Comparison of ENCODE assay signal across 24 mouse cellular contexts in genomic region chr17:10474972-10475371, GRCm38 (mm10).
DNase-seq lines count a peak whose midpoint lies in the region; ATAC-seq and TF ChIP-seq lines count a peak whose summit lies in the region.
"Had no signal": no experiment of that assay in that cellular context is flagged by ENCODE, and none has a peak within 500 bp of the region (broad histone marks: within the 10 kb centered on the region; RNA-seq: fewer than 3 reads in every experiment).

No protein-coding gene starts in this region.

- H3K27me3 ChIP-seq in forebrain, postnatal 0 days (ENCODE audit: insufficient read depth, low read length): no peaks in the 10 kb centered on the region
- H3K27me3 ChIP-seq in forebrain, embryonic 13.5 days: no peaks in the 10 kb centered on the region
- no peaks in the 10 kb centered on the region for H3K27me3 ChIP-seq in heart, embryonic 13.5 days (replicated peaks)
- H3K27me3 ChIP-seq in kidney, embryonic 15.5 days: no peaks in the 10 kb centered on the region
- H3K27me3 ChIP-seq: embryonic facial prominence, embryonic 15.5 days; hindbrain, embryonic 13.5 days; limb, embryonic 15.5 days; megakaryocyte, embryonic 14.5 days; midbrain, embryonic 13.5 days had no signal

- H3K9me3 ChIP-seq in forebrain, postnatal 0 days (ENCODE audit: low read length): no peaks in the 10 kb centered on the region
- H3K9me3 ChIP-seq in forebrain, embryonic 13.5 days (replicated peaks): no peaks in the 10 kb centered on the region
- H3K9me3 ChIP-seq in heart, embryonic 13.5 days: no peaks in the 10 kb centered on the region
- no peaks in the 10 kb centered on the region for H3K9me3 ChIP-seq in kidney, embryonic 15.5 days (replicated peaks)
- H3K9me3 ChIP-seq: embryonic facial prominence, embryonic 15.5 days; hindbrain, embryonic 13.5 days; limb, embryonic 15.5 days; midbrain, embryonic 13.5 days had no signal

- H3K36me3 ChIP-seq in forebrain, postnatal 0 days (ENCODE audit: insufficient read depth): no peaks in the 10 kb centered on the region
- H3K36me3 ChIP-seq in forebrain, embryonic 13.5 days (ENCODE audit: poor library complexity, severe bottlenecking): no peaks in the 10 kb centered on the region
- no peaks in the 10 kb centered on the region for H3K36me3 ChIP-seq in heart, embryonic 13.5 days
- no peaks in the 10 kb centered on the region for H3K36me3 ChIP-seq in kidney, embryonic 15.5 days
- H3K36me3 ChIP-seq: embryonic facial prominence, embryonic 15.5 days; hindbrain, embryonic 13.5 days; limb, embryonic 15.5 days; midbrain, embryonic 13.5 days had no signal

- DNase-seq in forebrain, postnatal 0 days: peak; percentile 64
- DNase-seq in heart, postnatal 10 days: no peak
- DNase-seq in layer of hippocampus, adult 2 months (ENCODE audit: low spot score in 2 of 2): peak; percentile 41 to 42
- no peak for DNase-seq in layer of hippocampus, postnatal 25 days (ENCODE audit: extremely low spot score in 1 of 2, low spot score in 1 of 2)
- DNase-seq: adrenal gland, postnatal 25 days; cerebellum, adult 11 months; cerebellum, adult 9-11 months; kidney, adult 11 months; kidney, postnatal 4 days; left cerebral cortex, postnatal 4 days; lung, embryonic 14.5 days; lung, postnatal 36 days; right cerebral cortex, postnatal 25 days; spleen, adult 18-20 months had no signal

- intact Hi-C loops in heart, postnatal 10 days (cut with DNase I): no loop called here

- no peak overlapping the region for H3K4me3 ChIP-seq in forebrain, postnatal 0 days (ENCODE audit: low read depth, low read length)
- H3K4me3 ChIP-seq in forebrain, embryonic 13.5 days: no peak overlapping the region
- no peak overlapping the region for H3K4me3 ChIP-seq in heart, embryonic 13.5 days
- no peak overlapping the region for H3K4me3 ChIP-seq in layer of hippocampus, adult 2 months
- no peak overlapping the region for H3K4me3 ChIP-seq in kidney, embryonic 15.5 days (replicated peaks)
- H3K4me3 ChIP-seq: embryonic facial prominence, embryonic 15.5 days; hindbrain, embryonic 13.5 days; limb, embryonic 15.5 days; megakaryocyte, embryonic 14.5 days; midbrain, embryonic 13.5 days had no signal

- H3K9ac ChIP-seq in forebrain, postnatal 0 days: no peak overlapping the region
- H3K9ac ChIP-seq in forebrain, embryonic 13.5 days: no peak overlapping the region
- H3K9ac ChIP-seq in heart, embryonic 13.5 days: no peak overlapping the region; the same call in 1 of the 2 replicates
- H3K9ac ChIP-seq in kidney, embryonic 15.5 days: no peak overlapping the region
- H3K9ac ChIP-seq: embryonic facial prominence, embryonic 15.5 days; hindbrain, embryonic 13.5 days; limb, embryonic 15.5 days; liver, embryonic 14.5 days; lung, embryonic 14.5 days; midbrain, embryonic 13.5 days had no signal

- no peaks in the 10 kb centered on the region for H3K4me1 ChIP-seq in forebrain, postnatal 0 days (ENCODE audit: insufficient read depth)
- peaks cover 13% of the 10 kb centered on the region for H3K4me1 ChIP-seq in forebrain, embryonic 13.5 days
- H3K4me1 ChIP-seq in heart, embryonic 13.5 days: peaks cover 70% of the 10 kb centered on the region
- H3K4me1 ChIP-seq in kidney, embryonic 15.5 days: peaks cover 17% of the 10 kb centered on the region
- H3K4me1 ChIP-seq: megakaryocyte, embryonic 14.5 days had no signal

- peak; percentile 67 for ATAC-seq in forebrain, postnatal 0 days
- ATAC-seq in forebrain, embryonic 13.5 days: no peak
- no peak for ATAC-seq in heart, embryonic 13.5 days (ENCODE audit: extremely low read depth, insufficient number of reproducible peaks, low FRiP score, low TSS enrichment)
- no peak for ATAC-seq in kidney, embryonic 15.5 days (replicated peaks; ENCODE audit: low FRiP score)
- ATAC-seq: CD4-positive, CD25-positive, alpha-beta regulatory T cell, adult 4 months; midbrain, embryonic 13.5 days had no signal

- no peak for TF ChIP-seq CTCF in forebrain, postnatal 0 days (IDR thresholded peaks at IDR 0.05; ENCODE audit: low read depth)
- no peak for TF ChIP-seq CTCF in layer of hippocampus, adult 2 months (conservative IDR thresholded peaks at IDR 0.05)

- no peak overlapping the region for H3K4me2 ChIP-seq in forebrain, postnatal 0 days (ENCODE audit: low read depth)
- H3K4me2 ChIP-seq in forebrain, embryonic 13.5 days: no peak overlapping the region
- no peak overlapping the region for H3K4me2 ChIP-seq in heart, embryonic 13.5 days
- no peak overlapping the region for H3K4me2 ChIP-seq in kidney, embryonic 15.5 days
- H3K4me2 ChIP-seq: embryonic facial prominence, embryonic 15.5 days; hindbrain, embryonic 13.5 days; limb, embryonic 15.5 days; lung, embryonic 14.5 days; midbrain, embryonic 13.5 days had no signal

- WGBS in forebrain, postnatal 0 days: 66% methylated on average over 6 of the region's 6 CpGs
- WGBS in forebrain, embryonic 13.5 days: 85% methylated on average over 6 of the region's 6 CpGs
- WGBS in heart, embryonic 13.5 days: 62% methylated on average over 6 of the region's 6 CpGs
- 86% methylated on average over 6 of the region's 6 CpGs for WGBS in kidney, embryonic 15.5 days

- H3K27ac ChIP-seq in forebrain, postnatal 0 days (ENCODE audit: low read depth, low read length): no peak overlapping the region
- H3K27ac ChIP-seq in forebrain, embryonic 13.5 days: no peak overlapping the region
- H3K27ac ChIP-seq in heart, embryonic 13.5 days (replicated peaks): peak overlapping the region; percentile 95
- H3K27ac ChIP-seq in layer of hippocampus, adult 2 months: peak overlapping the region; percentile 72
- H3K27ac ChIP-seq in kidney, embryonic 15.5 days: no peak overlapping the region
- H3K27ac ChIP-seq: embryonic facial prominence, embryonic 15.5 days; hindbrain, embryonic 13.5 days; limb, embryonic 15.5 days; liver, embryonic 14.5 days; midbrain, embryonic 13.5 days had no signal

Comparison
In these comparisons a context has a peak if more than half of its experiments do, and no peak if none do; other contexts are left out.
1. DNase-seq: peak in forebrain, postnatal 0 days (single experiment) and layer of hippocampus, adult 2 months (2 of 2); none in heart, postnatal 10 days (0 of 2) and layer of hippocampus, postnatal 25 days (0 of 2).
2. H3K27ac ChIP-seq: peak in heart, embryonic 13.5 days (single experiment) and layer of hippocampus, adult 2 months (single experiment); none in forebrain, postnatal 0 days (single experiment), forebrain, embryonic 13.5 days (single experiment) and kidney, embryonic 15.5 days (single experiment).